ENCODE assay signal across 8 mouse cellular contexts in genomic region chr3:121469185-121469975, GRCm38 (mm10). TPM values are rescaled to one million over a fixed set of nuclear protein-coding genes. Genes with fewer than 3 reads are reported as not detected.
A peak's percentile ranks its signal among the peaks of the same experiment; 100 is the strongest.
DNase-seq lines count a peak whose midpoint lies in the region; ATAC-seq and TF ChIP-seq lines count a peak whose summit lies in the region.

No protein-coding gene starts in this region.

- peak; percentile 82 for DNase-seq in left cerebral cortex, postnatal 4 days
- DNase-seq in left cerebral cortex, adult 8-10 months (ENCODE audit: low spot score in 2 of 2), result no peak
- peak; percentile 79 for DNase-seq in embryo, embryonic 11 days
- peak; percentile 74 for DNase-seq in limb, embryonic 14.5 days (ENCODE audit: low spot score)
- no peak for DNase-seq in spleen, postnatal 36 days (ENCODE audit: low spot score in 2 of 2)
- no peak for DNase-seq in right cerebral cortex, postnatal 36 days (ENCODE audit: low spot score in 2 of 2)

- WGBS in heart, embryonic 15.5 days, result 9% methylated on average over 13 of the region's 13 CpGs
- 3% methylated on average over 13 of the region's 13 CpGs for WGBS in limb, embryonic 14.5 days

- H3K4me2 ChIP-seq in heart, embryonic 15.5 days, result peak overlapping the region; percentile 29
- H3K4me2 ChIP-seq in limb, embryonic 14.5 days (replicated peaks; ENCODE audit: low read depth, low read length, severe bottlenecking), result peak overlapping the region; percentile 35
- peak overlapping the region; percentile 72 for H3K4me2 ChIP-seq in myocyte (ENCODE audit: low read depth)

- TF ChIP-seq POLR2A in limb, embryonic 14.5 days (IDR thresholded peaks at IDR 0.05; ENCODE audit: borderline replicate concordance, extremely low read depth, insufficient read depth, insufficient read length), result no peak
- peak; percentile 29 for TF ChIP-seq POLR2A in myocyte (IDR thresholded peaks at IDR 0.05; ENCODE audit: insufficient read length, low read depth)

- H3K9me3 ChIP-seq in heart, embryonic 15.5 days (replicated peaks), result no peaks in the 10 kb centered on the region
- H3K9me3 ChIP-seq in limb, embryonic 14.5 days (ENCODE audit: control insufficient read depth, low read length), result no peaks in the 10 kb centered on the region

- no peak overlapping the region for H3ac ChIP-seq in myocyte (ENCODE audit: control insufficient read depth, insufficient read length)

- peak overlapping the region; percentile 49; the same call in 1 of the 2 replicates for H3K27ac ChIP-seq in heart, embryonic 15.5 days
- peak overlapping the region; percentile 88 for H3K27ac ChIP-seq in limb, embryonic 14.5 days (replicated peaks; ENCODE audit: low read depth, low read length)

- no peak overlapping the region for H3K4me3 ChIP-seq in heart, embryonic 15.5 days
- H3K4me3 ChIP-seq in limb, embryonic 14.5 days (replicated peaks; ENCODE audit: low read length), result no peak overlapping the region
- no peak overlapping the region for H3K4me3 ChIP-seq in myocyte

- H3K27me3 ChIP-seq in heart, embryonic 15.5 days, result no peaks in the 10 kb centered on the region
- no peaks in the 10 kb centered on the region for H3K27me3 ChIP-seq in limb, embryonic 14.5 days (ENCODE audit: control insufficient read depth, insufficient read depth, low read length)
- no peaks in the 10 kb centered on the region for H3K27me3 ChIP-seq in myocyte (ENCODE audit: control insufficient read depth, insufficient read depth, insufficient read length)

- intact Hi-C loops in left cerebral cortex, postnatal 4 days (cut with DNase I), result no loop called here

- H3K9ac ChIP-seq in heart, embryonic 15.5 days, result no peak overlapping the region
- peak overlapping the region; percentile 29; the same call in 1 of the 2 replicates for H3K9ac ChIP-seq in limb, embryonic 14.5 days (ENCODE audit: low read depth, low read length, severe bottlenecking)

- H3K79me2 ChIP-seq in myocyte (ENCODE audit: control insufficient read depth, insufficient read depth), result no peaks in the 10 kb centered on the region

- 0 out of 2 replicates have a peak, but pooled peaks have one; percentile 24 for ATAC-seq in heart, embryonic 15.5 days (replicated peaks; ENCODE audit: insufficient number of reproducible peaks, insufficient read depth, low FRiP score, low read depth)
- peak; percentile 84 for ATAC-seq in limb, embryonic 14.5 days (ENCODE audit: low FRiP score, low read depth)

- peaks cover 13% of the 10 kb centered on the region for H3K4me1 ChIP-seq in heart, embryonic 15.5 days (replicated peaks)
- peaks cover 22% of the 10 kb centered on the region for H3K4me1 ChIP-seq in limb, embryonic 14.5 days (ENCODE audit: control insufficient read depth, insufficient read depth, low read length)

- no peaks in the 10 kb centered on the region for H3K36me3 ChIP-seq in heart, embryonic 15.5 days
- H3K36me3 ChIP-seq in limb, embryonic 14.5 days (ENCODE audit: control insufficient read depth, insufficient read depth, low read length), result no peaks in the 10 kb centered on the region
- no peaks in the 10 kb centered on the region for H3K36me3 ChIP-seq in myocyte (ENCODE audit: control insufficient read depth, insufficient read depth)

TF ChIP-seq in myocyte, 11 proteins besides CTCF, POLR2A, EP300 and RAD21:
- no peak for TF ChIP-seq POLR2AphosphoS2 (IDR thresholded peaks at IDR 0.05; ENCODE audit: insufficient read length, low read depth)
- peak in 1 of 3 experiments; percentile 19 for TF ChIP-seq MYOG (IDR thresholded peaks at IDR 0.05; ENCODE audit: control insufficient read depth in 1 of 3, insufficient read depth in 1 of 3, insufficient read length in 2 of 3, low read depth in 2 of 3)
- peak in 1 of 3 experiments; percentile 5 for TF ChIP-seq MYOD1 (IDR thresholded peaks at IDR 0.05; ENCODE audit: control insufficient read depth in 1 of 3, insufficient read length in 2 of 3, low read depth in 2 of 3)

RNA-seq across cellular contexts. Expression of gene Cnn3, which starts 43.1 kb away (rescaled TPM):
- total RNA-seq in left cerebral cortex, postnatal 4 days (2021), result 100 to 1,000 TPM; 101 to 110 TPM
- 100 to 1,000 TPM in 1 of 4 experiments, 10 to 100 TPM in 3; 69.4 to 104 (median 78.6) TPM for total RNA-seq in left cerebral cortex, adult 8-10 months (2022)
- 341 and 401 TPM in 2 replicates for polyA plus RNA-seq in heart, embryonic 15.5 days (2015; fragmentation: Nextera tagmentation; extraction: Ambion mirVana)
- polyA plus RNA-seq in limb, embryonic 14.5 days (2012; rRNA removed), result 674 and 696 TPM in 2 replicates
- 746 and 782 TPM in 2 replicates for polyA plus RNA-seq in limb, embryonic 14.5 days (2014; fragmentation: Nextera tagmentation; extraction: Ambion mirVana)
- polyA plus RNA-seq in myocyte (2012; fragmentation: generic; extraction: Trizol), result 589 TPM

Comparison
In these comparisons a context has a peak if more than half of its experiments do, and no peak if none do; other contexts are left out.
1. DNase-seq: peak in left cerebral cortex, postnatal 4 days (single experiment), embryo, embryonic 11 days (single experiment) and limb, embryonic 14.5 days (single experiment); none in left cerebral cortex, adult 8-10 months (0 of 2), spleen, postnatal 36 days (0 of 2) and right cerebral cortex, postnatal 36 days (0 of 2).
2. Peak in every context shown above with its lines, with median percentiles within 50 percentile points of each other: H3K4me2 ChIP-seq.